Mouse (Mus musculus) C2C12 (cell line): Measurements from ENCODE around the gene Ndufaf3. TPM values are rescaled to one million over a fixed set of nuclear protein-coding genes. Genes with fewer than 3 reads are reported as not detected.

Experiments used
- H3K27me3 ChIP-seq: one replicate; pipeline ENCODE4 v1.6.1; 2011; ENCODE audit not compliant: control insufficient read depth, insufficient read depth, insufficient read length
- H3K36me3 ChIP-seq: one replicate; pipeline ENCODE4 v1.6.1; 2011; ENCODE audit not compliant: control insufficient read depth, insufficient read depth
- H3K4me3 ChIP-seq: one replicate; pipeline ENCODE4 v1.5.1; 2011; ENCODE audit warnings: mild to moderate bottlenecking, control low read depth; ENCODE audit not compliant: poor library complexity, insufficient read depth, severe bottlenecking
- H3K79me2 ChIP-seq: one replicate; pipeline ENCODE4 v1.6.1; 2011; ENCODE audit not compliant: control insufficient read depth, insufficient read depth
- H3K79me3 ChIP-seq: one replicate; pipeline ENCODE4 v1.6.1; 2011; ENCODE audit warnings: low read depth, control low read depth
- H3ac ChIP-seq: one replicate; pipeline ENCODE3; 2011; ENCODE audit warnings: low read depth; ENCODE audit not compliant: control insufficient read depth, insufficient read length
- CEBPB ChIP-seq: IDR thresholded peaks from one replicate; pipeline ENCODE4 v1.6.1; 2011; ENCODE audit warnings: low read depth, mild to moderate bottlenecking, control low read depth, moderate library complexity
- CTCF ChIP-seq: IDR thresholded peaks from one replicate; pipeline ENCODE4 v1.5.1; 2011; ENCODE audit not compliant: control insufficient read depth, insufficient read depth, insufficient read length
- FOSL1 ChIP-seq: IDR thresholded peaks from one replicate; pipeline ENCODE4 v1.8.0; 2011; ENCODE audit warnings: mild to moderate bottlenecking, low read length; ENCODE audit not compliant: poor library complexity, insufficient read depth, severe bottlenecking
- MAX ChIP-seq: IDR thresholded peaks from one replicate; pipeline ENCODE4 v1.6.1; 2011; ENCODE audit warnings: mild to moderate bottlenecking, control low read depth
- MYOD1 ChIP-seq: IDR thresholded peaks from one replicate; pipeline ENCODE4 v1.6.1; 2011; ENCODE audit warnings: low read depth; ENCODE audit not compliant: control insufficient read depth, insufficient read length
- MYOG ChIP-seq: IDR thresholded peaks from one replicate; pipeline ENCODE4 v1.6.1; 2011; ENCODE audit not compliant: control insufficient read depth, insufficient read length; ENCODE audit errors: extremely low read depth
- USF1 ChIP-seq: IDR thresholded peaks from one replicate; pipeline ENCODE4 v1.6.1; 2011; ENCODE audit warnings: low read depth, mild to moderate bottlenecking, control low read depth, moderate library complexity
- polyA plus RNA-seq: library from polyadenylated mRNA; unstranded; fragments of >200 nt; fragmentation: generic; extraction: Trizol; gene quantifications from one replicate; pipeline ENCODE4 v1.2.1, GENCODE M21; 2012; ENCODE audit warnings: missing spikeins

Ndufaf3 gene
- polyA plus RNA-seq, 1 experiment, result 6.8 TPM

GRCm38 (mm10) chr9:108563671-108564070 lies 3.6 kb downstream of the Ndufaf3 start:
- Histone ChIP-seq H3ac (no peak overlapping the region), H3K27me3 (no peaks in the 10 kb centered on the region), H3K79me3 (peaks cover 24% of the 10 kb centered on the region), H3K36me3 (peaks cover 52% of the 10 kb centered on the region), H3K79me2 (peaks cover 35% of the 10 kb centered on the region), H3K4me3 (no peak overlapping the region)
- TF ChIP-seq MAX, result no peak
- no peak for TF ChIP-seq MYOD1
- TF ChIP-seq USF1, result no peak
- no peak for TF ChIP-seq FOSL1
- no peak for TF ChIP-seq MYOG
- no peak for TF ChIP-seq CTCF
- TF ChIP-seq CEBPB, result no peak

GRCm38 (mm10) chr9:108560227-108560841 lies 6.9 kb downstream of the Ndufaf3 start, which contains the start of gene Impdh2:
Gene Impdh2 (plus strand): TSS chr9:108560286.
- no peaks in the 10 kb centered on the region for H3K27me3 ChIP-seq
- peaks cover 79% of the 10 kb centered on the region for H3K36me3 ChIP-seq
- peaks cover 26% of the 10 kb centered on the region for H3K79me2 ChIP-seq
- peaks cover 19% of the 10 kb centered on the region for H3K79me3 ChIP-seq
- peak within 1 kb of the TSS; percentile 78 for H3ac ChIP-seq
- peak within 1 kb of the TSS; percentile 50 for H3K4me3 ChIP-seq
- TF ChIP-seq FOSL1 (no peak), CTCF (no peak), CEBPB (no peak), MAX (peak; percentile 92), MYOD1 (no peak), MYOG (no peak), USF1 (peak; percentile 72)

- peaks cover 26% of the 10 kb centered on the region for H3K79me2 ChIP-seq
- H3K36me3 ChIP-seq, result peaks cover 77% of the 10 kb centered on the region
- TF ChIP-seq FOSL1 (no peak), USF1 (no peak)
- H3K4me3 ChIP-seq, result no peak overlapping the region
- H3K27me3 ChIP-seq, result no peaks in the 10 kb centered on the region
- H3ac ChIP-seq, result no peak overlapping the region
- peaks cover 19% of the 10 kb centered on the region for H3K79me3 ChIP-seq
Measured at GRCm38 (mm10) chr9:108559169-108559568, 8.1 kb downstream of the Ndufaf3 start.

GRCm38 (mm10) chr9:108546875-108547274 lies 20.4 kb downstream of the Ndufaf3 start:
- Histone ChIP-seq H3K4me3 (no peak overlapping the region), H3ac (no peak overlapping the region), H3K79me3 (peaks cover 30% of the 10 kb centered on the region), H3K79me2 (peaks cover 34% of the 10 kb centered on the region), H3K36me3 (peaks cover 91% of the 10 kb centered on the region), H3K27me3 (no peaks in the 10 kb centered on the region)
- no peak for TF ChIP-seq MYOG
- no peak for TF ChIP-seq USF1
- no peak for TF ChIP-seq CEBPB
- no peak for TF ChIP-seq MAX
- no peak for TF ChIP-seq MYOD1
- TF ChIP-seq FOSL1, result no peak

GRCm38 (mm10) chr9:108545986-108546385 lies 21.2 kb downstream of the Ndufaf3 start:
- Histone ChIP-seq H3K27me3 (no peaks in the 10 kb centered on the region), H3K36me3 (peaks cover 94% of the 10 kb centered on the region), H3K79me2 (peaks cover 29% of the 10 kb centered on the region), H3ac (no peak overlapping the region), H3K4me3 (no peak overlapping the region), H3K79me3 (peaks cover 23% of the 10 kb centered on the region)
- TF ChIP-seq MYOD1, result no peak
- TF ChIP-seq MYOG, result no peak
- TF ChIP-seq USF1, result no peak
- TF ChIP-seq CTCF, result no peak
- TF ChIP-seq MAX, result no peak
- no peak for TF ChIP-seq FOSL1
- TF ChIP-seq CEBPB, result no peak

- peaks cover 49% of the 10 kb centered on the region for H3K79me2 ChIP-seq
- TF ChIP-seq MYOD1, result no peak
- no peak for TF ChIP-seq USF1
- no peak for TF ChIP-seq MYOG
- no peak for TF ChIP-seq CEBPB
- no peak for TF ChIP-seq MAX
- no peak for TF ChIP-seq FOSL1
- no peak for TF ChIP-seq CTCF
- H3ac ChIP-seq, result no peak overlapping the region
- H3K79me3 ChIP-seq, result peaks cover 21% of the 10 kb centered on the region
- H3K27me3 ChIP-seq, result no peaks in the 10 kb centered on the region
- H3K4me3 ChIP-seq, result no peak overlapping the region
- peaks cover 96% of the 10 kb centered on the region for H3K36me3 ChIP-seq
Measured at GRCm38 (mm10) chr9:108540846-108541245, 26.4 kb downstream of the Ndufaf3 start.
